Mouse (Mus musculus) neutrophil, adult 5-6 weeks (primary cell): Measurements from ENCODE around the gene H3f3a. TPM values are rescaled to one million over a fixed set of nuclear protein-coding genes. Genes with fewer than 3 reads are reported as not detected.

Source experiments
- ATAC-seq: fragments of 151-379, 151-347 bp; 2 replicates; pipeline ENCODE4 v1.8.0; 2017; ENCODE audit warnings: mild to moderate bottlenecking, moderate TSS enrichment; ENCODE audit not compliant: insufficient number of reproducible peaks, poor library complexity, low FRiP score, severe bottlenecking; ENCODE audit errors: extremely low read depth
- total RNA-seq: library from RNA; stranded (forward); fragments of 200-1000 nt; gene quantifications from 2 replicates; pipeline ENCODE4 v1.2.3, GENCODE M21; 2017

The H3f3a gene
- total RNA-seq, 1 experiment from 2014 or later = 2,143 TPM

GRCm38 (mm10) chr1:180768334-180769168 lies 45.2 kb downstream of the H3f3a start:
- peak; percentile 61 for ATAC-seq

- no peak for ATAC-seq
These were observed 46.0 kb downstream of the H3f3a start for GRCm38 (mm10) chr1:180767541-180768333.

- peak; percentile 7; the same call in 1 of the 2 replicates for ATAC-seq
These were observed 47.2 kb downstream of the H3f3a start for GRCm38 (mm10) chr1:180766557-180766956.

- ATAC-seq = no peak
These were observed 48.4 kb downstream of the H3f3a start for GRCm38 (mm10) chr1:180765393-180765792.

- ATAC-seq = peak; percentile 71
These were observed 49.9 kb downstream of the H3f3a start for GRCm38 (mm10) chr1:180763828-180764227.

- ATAC-seq = no peak
These were observed 50.4 kb downstream of the H3f3a start for GRCm38 (mm10) chr1:180763307-180763706.

GRCm38 (mm10) chr1:180762679-180763078 lies 51.1 kb downstream of the H3f3a start:
- ATAC-seq = peak; percentile 54

- ATAC-seq = no peak
These were observed 51.6 kb downstream of the H3f3a start for GRCm38 (mm10) chr1:180762180-180762579.

GRCm38 (mm10) chr1:180757956-180758520 lies 55.7 kb downstream of the H3f3a start:
- no peak for ATAC-seq

- no peak for ATAC-seq
These were observed 56.3 kb downstream of the H3f3a start for GRCm38 (mm10) chr1:180757252-180757955.

GRCm38 (mm10) chr1:180756711-180757110 lies 57.0 kb downstream of the H3f3a start:
- no peak for ATAC-seq

- ATAC-seq = no peak
These were observed 59.4 kb downstream of the H3f3a start for GRCm38 (mm10) chr1:180754376-180754775.

- no peak for ATAC-seq
These were observed 61.6 kb downstream of the H3f3a start for GRCm38 (mm10) chr1:180752115-180752514.

Other genes starting within 250 kb of the H3f3a start
- 195 and 202 TPM in 2 replicates for gene Parp1, start 245.0 kb downstream of the H3f3a start, total RNA-seq
- gene Lin9, start 172.8 kb downstream of the H3f3a start, total RNA-seq = 17.0 and 17.7 TPM in 2 replicates
- gene Mixl1, start 116.9 kb downstream of the H3f3a start, total RNA-seq = 0.12 TPM in 1 of 2 replicates, not detected in the other
- gene Acbd3, start 87.9 kb downstream of the H3f3a start, total RNA-seq = 89.5 and 91.6 TPM in 2 replicates
- gene Sde2, start 37.2 kb upstream of the H3f3a start, total RNA-seq = 33.0 and 38.8 TPM in 2 replicates
- not detected in 2 replicates for gene Lefty2, start 79.2 kb upstream of the H3f3a start, total RNA-seq
- 16.7 and 19.3 TPM in 2 replicates for gene Pycr2, start 90.3 kb upstream of the H3f3a start, total RNA-seq
- not detected in 2 replicates for gene Lefty1, start 121.1 kb upstream of the H3f3a start, total RNA-seq
- gene Tmem63a, start 128.4 kb upstream of the H3f3a start, total RNA-seq = 14.9 and 15.8 TPM in 2 replicates
- 50.7 and 59.5 TPM in 2 replicates for gene Ephx1, start 207.0 kb upstream of the H3f3a start, total RNA-seq
- not detected in 2 replicates for gene 9130409I23Rik, start 237.3 kb upstream of the H3f3a start, total RNA-seq